Mouse (Mus musculus) liver (tissue): ENCODE results near the gene Agfg1.

ENCODE experiments used
- DNase-seq: peaks from one replicate; pipeline ENCODE4 v3.0.0-alpha.2; 2020; ENCODE audit warnings: mixed read lengths

The Agfg1 gene

DNA sequence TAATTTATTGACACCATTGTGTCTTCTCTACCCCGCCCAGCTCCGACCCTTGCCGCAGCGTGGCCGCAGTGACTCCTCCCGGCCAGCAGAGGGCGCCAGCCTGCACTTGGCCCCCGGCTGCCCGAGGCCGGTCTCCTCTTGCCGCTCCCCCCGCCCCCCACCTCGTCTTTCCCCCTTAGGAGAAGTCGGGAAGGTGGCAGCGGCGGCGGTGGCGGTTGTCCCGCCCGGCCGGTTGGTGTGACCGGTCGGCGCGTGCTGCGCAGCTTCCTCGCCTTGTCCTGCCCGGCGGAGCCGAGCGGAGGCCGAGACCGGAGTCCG is at the start of gene Agfg1:
TSS of gene Agfg1 (plus strand) at position 188 of the 318 bp plus-strand sequence.
- peak; percentile 95 for DNase-seq

DNA sequence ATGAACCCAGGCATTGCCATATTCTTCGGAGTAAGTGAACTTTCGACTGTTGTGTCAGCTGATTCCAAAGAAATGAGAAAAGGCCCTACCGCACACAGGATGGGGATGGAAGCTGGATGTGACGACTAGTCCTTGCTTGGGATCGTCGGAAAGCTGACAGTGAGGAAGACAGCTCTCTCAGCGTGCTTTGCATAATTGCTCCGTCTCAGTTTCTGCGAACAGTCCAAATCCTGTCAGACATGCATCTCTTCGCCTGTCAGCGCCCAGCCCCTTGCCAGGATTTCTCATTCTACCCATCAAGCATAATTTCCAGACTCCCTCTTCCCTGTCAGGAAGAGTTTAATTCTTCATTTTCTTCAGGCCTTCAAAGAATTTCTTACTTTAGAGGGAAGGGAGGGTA is 48.2 kb upstream of the Agfg1 start:
- DNase-seq: no peak

DNA sequence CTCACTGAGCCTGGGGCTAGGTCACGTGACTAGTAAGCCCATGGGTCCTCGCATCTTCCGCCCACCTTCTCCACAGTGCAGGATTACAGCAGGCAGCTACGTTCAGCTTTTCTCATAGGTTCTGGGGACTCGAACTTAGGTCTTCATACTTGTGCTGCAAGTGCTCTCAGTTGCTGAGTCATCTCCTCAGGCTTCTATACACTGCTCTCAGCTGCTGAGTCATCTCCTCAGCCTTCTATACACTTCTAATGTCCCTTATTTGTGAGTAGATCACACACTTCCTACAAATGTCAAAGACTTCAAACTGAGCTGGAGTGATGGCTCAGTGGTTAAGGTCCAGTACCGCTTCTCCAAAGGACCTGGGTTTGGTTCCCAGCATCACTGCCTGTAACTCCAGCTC is 47.0 kb upstream of the Agfg1 start:
- DNase-seq: no peak

DNA sequence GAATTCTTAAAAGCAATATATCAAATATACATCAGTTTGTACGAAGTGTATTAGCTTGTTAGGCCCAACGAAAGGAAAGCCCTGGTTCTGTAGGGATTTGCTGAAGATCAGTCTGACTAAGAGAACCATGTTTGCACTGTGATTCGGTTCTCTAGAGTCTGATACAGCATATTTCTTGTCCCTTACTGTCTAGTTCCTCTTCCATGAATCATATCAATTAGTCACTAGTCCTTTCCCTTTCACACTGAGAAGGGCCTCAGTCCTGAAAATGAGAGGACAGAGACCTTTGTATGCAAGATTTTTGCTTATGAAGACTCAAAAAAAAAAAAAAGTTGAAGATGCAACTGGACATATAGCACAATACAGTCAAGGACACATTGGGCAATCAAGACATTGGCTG is 46.2 kb upstream of the Agfg1 start:
- DNase-seq: no peak

DNA sequence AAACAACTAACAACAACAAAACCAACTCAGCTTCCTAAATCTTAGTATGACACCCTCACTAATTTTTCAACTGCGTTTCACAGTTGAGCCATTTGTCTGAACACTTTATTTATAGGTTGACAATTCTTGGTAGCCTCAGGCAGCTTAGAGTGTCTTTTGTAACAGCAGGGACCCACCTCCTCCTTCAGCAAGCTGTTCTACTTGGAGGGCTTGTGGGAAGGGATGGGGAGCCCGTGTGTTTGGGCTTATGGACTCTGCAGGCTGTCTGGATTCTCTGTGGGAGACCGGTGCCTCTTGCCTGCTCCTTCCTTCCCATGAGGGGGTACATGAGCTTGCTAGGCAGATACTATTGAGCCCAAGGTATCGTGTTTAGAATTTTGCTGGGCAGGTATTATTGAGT is 45.3 kb upstream of the Agfg1 start:
- no peak for DNase-seq

DNA sequence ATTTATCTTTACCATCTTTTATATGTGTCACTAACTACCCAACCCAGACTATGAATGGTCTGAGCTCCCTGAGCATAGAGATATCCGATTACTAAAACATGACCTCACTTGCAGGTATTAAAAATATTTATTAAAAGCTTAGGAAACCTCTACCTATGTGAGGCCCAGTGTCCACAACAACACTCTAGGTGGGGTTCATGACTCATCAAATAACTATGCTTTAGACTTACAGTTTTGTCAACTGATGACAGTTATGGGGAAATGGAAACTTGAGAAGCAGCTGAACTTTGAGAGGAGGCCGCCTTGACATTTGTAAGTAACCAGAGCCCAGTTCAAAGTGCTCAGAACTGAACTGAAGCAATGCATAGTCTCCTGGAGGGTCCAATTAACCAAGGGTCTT is 44.1 kb upstream of the Agfg1 start:
- no peak for DNase-seq

DNA sequence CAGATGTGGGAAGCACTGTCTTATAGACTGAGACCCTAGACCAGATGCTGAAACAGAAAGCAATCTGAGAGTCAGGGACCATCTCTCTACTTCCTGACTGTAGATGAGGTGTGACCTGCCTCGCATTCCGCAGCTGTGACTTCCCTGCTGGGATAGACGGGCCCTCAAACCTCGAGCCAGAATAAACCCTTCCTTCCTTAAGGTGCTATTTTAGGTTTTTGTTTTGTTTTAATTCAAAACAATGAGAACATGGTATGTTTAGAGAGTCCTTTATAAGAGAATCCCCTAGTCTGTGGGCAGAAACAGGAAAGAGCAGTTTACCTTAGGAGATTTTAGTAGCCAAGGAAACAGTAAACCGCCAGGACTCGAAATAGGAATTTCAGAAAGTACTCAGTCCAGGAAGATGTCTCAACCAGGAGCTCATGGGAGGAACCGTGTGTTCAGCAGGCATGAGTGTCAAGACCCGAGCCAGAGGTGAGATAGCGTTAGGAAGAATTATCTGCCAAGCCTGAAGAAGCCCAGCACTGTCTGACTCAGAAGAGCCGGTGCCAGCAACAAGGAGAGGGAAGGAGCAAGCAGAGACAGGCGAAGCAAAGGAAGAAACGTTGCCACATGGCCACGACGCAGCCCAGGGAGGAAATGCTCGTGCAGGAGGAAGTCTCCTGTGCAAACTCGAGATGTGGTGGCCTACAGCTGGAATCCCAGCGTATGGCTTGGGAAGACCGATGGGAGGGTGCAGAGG is 43.4 kb upstream of the Agfg1 start:
- peak; percentile 24 for DNase-seq

DNA sequence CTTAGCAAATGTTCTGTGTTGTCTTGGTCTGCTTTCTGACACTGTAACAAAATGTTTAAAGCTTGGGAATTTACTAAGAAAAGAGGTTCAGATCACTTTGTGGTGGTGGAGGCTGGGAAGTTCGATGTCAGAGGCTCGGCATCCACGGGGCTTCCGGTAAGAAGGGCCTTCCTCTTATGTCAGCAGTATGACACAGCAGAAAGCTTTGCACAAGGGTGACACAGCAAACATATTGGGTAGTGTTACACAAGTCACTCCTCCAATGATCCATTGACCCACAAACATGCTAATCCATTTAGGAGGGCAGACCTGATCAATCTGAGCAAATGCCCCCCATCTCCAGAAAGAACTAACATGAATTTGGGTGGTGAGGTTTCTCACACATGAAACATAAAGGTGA is 42.2 kb upstream of the Agfg1 start:
- DNase-seq: peak; percentile 50

DNA sequence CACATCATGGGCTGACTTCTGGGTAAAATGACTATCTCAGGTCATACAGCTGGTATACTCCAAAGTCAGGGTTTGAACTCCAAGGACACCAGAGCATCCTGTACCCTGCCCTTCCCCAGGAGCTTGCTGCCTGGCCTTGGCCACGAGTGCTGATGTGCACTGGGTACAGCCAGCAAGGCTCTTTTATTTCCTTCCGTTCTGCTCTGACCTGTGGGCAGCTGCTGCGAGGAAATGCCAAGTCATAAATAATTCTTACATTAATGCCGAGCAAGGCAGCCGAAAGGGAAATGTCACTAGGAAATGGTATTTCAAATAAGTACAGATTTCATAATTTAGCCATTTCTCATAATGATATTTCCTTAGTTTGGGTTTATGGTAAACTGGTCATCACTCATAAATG is 41.0 kb upstream of the Agfg1 start:
- no peak for DNase-seq

DNA sequence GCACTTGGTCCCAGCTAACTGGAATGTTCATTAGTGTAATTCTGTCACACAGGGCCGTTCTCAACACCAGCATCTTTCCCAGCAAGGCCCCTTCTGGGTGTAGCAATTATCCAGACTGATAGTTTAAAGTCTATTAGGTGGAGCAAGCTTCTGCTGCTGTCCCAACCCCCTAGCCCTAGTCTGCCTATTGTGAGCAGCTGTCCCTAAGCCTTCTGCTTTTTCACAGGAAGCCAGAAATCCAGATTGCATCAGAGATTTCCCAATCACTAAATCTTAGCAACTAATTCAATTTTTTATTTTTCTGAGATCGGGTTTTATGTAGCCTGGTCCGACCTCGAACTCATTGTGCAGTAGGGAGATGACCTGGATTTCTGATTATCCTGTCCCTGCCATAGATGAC is 40.4 kb upstream of the Agfg1 start:
- no peak for DNase-seq

DNA sequence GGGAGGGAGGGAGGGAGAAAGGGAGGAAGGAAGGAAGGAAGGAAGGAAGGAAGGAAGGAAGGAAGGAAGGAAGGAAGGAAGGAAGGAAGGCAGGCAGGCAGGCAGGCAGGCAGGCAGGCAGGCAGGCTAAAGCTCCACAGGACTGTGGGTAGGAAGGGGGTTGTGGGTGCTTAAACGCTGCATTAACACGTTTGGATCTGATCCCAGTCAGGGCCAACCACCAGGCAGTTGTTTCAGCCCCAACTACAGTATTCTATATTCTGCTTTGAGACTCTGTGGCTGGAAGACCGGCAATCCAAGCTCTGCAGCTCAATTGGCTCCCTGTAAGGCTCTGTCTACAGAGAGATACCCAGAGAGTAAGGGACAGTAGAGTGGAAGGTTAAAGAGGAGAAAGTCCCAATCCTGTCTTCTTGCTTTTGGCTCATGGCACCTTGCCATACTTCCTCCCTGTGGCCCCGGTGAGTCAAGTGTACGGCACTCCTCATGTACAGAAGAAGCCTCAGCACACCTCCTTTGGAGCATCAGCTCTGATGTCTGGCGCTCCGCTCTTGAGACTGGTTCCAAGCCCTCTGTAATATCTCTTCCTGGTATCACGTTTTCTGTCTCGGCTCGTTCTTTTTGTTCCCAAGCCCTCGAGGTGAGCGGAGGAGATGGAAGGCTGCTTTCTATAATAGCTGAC is 38.0 kb upstream of the Agfg1 start:
- no peak for DNase-seq

DNA sequence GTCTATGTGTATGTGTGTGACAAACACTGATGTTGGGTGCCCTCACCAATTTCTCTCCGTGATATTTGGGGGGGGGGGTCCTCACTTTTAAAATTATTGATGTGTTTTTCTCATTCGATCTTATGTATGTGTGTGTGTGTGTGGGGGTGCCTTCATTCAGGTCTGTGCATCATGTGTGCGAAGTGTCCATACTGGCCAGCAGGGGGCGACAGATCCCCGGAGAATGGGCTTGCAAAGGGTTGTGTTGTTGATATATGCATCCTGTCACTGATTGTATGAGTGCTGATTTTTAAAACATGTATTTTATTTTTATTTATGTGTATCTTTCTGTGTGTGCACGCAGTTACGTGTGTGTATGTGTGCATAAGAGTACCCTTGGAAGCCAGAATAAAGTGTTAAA is 35.7 kb upstream of the Agfg1 start:
- peak; percentile 82 for DNase-seq

DNA sequence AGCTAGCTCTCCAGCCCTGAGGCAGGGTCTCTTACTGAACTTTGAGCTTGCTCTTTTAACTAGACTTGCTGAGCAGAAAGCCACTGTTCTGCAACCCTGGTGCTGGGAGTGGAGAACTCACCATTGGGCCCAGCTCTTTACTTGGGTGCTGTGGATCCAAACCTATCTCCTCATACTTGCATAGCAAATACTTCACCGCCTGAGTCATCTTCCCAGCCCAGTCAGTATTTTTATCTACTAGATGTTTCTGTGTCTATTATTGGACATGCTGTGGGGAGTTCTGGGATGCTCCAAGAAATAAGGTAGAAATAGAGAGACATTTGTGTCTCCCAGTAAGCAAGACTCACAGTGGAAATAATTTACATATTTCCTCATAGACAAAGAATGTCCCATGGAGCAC is 35.2 kb upstream of the Agfg1 start:
- DNase-seq: no peak

DNA sequence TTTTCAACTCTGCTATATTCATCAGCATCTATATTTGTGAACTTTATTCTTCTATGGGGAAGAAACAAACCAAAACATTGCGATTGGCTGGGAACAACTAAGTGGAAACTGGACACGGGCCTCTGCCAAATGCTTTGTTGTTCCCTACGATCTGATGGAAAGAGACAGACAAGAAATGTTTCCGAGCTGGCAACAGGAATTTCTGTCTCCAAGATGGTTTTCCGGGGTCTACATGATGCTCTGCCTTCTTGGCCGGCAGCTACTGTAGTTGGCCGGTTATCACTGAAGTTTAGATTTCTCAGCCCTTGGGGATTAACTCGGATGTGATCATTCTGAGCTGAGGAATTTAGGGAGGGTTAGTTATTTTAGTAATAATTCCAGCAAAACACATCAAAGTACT is 32.9 kb upstream of the Agfg1 start:
- DNase-seq: no peak

DNA sequence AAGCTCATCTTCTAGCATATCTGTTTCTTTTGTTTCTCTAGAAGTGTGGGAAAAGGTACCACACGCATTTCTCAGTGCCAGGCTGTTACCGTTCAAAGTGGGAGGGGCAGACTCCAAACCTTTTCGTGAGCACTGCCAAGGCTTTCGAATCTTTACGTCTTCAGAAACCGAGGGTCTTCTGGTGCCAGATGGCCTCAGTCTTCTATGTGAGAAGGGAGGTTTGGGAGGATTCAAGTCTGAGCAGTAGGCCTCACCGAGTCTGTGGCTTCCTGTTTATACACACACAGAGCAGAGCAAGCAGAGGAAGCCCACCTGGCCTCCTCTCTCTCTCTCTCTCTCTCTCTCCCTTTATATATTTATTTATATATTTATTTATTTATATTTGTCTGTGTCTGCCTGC is 32.1 kb upstream of the Agfg1 start:
- no peak for DNase-seq

DNA sequence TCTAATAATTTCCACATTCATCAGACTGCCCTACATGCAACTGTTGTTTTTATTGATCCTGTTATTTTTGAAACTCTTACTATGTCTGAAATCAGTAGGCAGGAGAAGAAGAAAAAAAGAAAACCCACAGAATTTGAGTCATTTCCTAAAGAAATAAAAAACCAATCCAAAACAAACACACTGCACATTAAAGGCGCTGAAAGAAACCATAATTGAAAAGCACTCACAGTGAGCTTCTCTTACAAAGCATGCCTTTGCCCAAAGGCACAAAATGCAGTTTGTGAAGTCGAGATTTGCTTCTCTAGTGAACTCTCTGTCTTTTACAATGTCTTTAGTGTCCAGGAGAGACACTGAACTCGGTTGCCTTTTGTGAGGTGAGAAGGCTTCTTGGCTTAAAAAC is 30.7 kb upstream of the Agfg1 start:
- DNase-seq: no peak

DNA sequence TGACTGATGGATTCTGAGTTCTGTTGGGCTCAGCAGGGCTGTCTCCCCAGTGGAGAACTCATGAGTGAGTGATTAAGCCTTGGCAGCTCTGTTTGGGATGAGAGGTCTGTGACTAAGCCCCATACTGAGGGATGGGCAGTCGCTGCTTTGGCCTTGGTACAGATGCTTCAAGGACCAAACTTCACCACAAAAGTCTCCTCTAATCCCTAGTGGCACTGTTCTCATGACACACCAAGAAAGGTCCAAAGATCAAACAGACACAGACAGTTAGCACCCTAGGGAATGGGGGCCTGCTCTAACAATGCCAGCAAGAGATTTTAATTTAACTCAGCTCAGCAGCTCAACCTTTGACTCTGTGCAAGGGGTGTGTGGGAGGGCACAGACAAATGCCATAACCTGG is 27.5 kb upstream of the Agfg1 start:
- no peak for DNase-seq

DNA sequence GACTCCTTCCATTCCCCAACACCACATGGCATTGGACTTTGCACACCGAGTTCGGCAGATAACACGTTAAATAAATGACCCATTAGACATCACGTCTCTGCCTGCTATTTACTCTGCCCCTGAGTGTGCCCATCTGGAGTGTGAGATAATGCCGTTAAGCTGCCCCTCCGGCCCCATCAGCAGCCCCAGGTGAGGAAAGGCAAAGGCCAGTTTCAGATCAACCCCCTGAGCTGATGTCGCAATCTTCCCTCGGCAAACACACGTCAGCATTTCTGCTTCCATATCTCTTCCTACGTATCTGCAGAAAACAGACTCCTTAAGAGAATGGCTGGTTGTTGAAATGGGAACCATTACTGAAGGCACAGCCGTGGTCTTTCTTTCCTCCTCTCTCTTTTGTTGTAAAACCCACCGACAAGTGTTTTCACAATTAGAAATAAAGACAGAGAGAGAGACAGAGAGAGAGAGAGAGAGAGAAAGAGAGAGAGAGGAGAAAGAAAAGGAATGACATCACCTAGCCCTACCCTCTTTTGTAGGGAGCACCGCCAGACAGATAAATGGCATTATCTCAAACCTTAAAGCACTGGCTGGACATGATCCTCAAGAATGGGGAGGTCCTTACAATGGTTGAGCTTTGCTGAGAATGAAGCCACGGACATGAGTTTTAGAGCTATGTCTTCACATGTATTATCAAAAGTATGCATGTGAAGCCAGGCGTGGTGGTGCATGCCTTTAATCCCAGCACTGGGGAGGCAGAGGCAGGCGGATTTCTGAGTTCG is 23.2 kb upstream of the Agfg1 start:
- peak; percentile 92 for DNase-seq

DNA sequence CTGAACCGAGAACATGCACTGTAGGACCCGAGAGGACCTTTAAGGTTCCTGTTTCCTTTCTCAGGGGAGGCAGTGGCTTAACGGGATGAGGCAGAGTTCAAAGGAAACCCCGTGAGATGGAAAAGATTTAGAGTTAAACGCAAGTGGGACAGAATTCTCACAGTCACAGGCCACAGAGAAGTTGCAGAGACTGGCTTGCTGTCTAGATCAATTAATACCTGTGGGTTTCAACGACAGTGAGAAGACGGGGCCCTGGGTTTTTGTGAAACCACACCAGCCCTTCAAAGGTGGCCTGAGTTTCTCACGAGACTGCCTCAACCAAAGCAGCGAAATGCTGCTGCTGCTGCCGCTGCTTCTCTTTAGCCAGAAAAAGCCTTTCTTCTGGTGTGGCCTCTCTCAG is 19.9 kb upstream of the Agfg1 start:
- no peak for DNase-seq

DNA sequence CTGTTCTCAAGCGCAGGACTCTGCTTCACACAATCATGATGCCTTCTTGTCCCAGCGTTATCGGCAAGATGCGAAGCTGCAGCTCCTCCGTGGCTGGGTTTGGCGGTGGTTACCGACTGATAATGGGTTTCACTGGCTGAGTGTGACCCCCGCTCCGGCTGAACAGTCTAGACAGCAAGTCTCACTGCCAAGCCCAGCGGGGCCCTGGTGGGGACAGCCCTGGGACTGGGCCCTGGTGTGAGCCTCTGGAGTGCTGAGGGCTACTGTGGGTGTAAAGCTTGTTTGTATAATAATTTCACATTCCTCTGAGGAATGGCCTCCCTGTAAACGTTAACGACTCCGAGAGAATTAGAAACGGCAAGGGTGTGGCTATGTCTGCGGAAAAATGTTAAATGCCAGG is 19.1 kb upstream of the Agfg1 start:
- DNase-seq: peak; percentile 94

DNA sequence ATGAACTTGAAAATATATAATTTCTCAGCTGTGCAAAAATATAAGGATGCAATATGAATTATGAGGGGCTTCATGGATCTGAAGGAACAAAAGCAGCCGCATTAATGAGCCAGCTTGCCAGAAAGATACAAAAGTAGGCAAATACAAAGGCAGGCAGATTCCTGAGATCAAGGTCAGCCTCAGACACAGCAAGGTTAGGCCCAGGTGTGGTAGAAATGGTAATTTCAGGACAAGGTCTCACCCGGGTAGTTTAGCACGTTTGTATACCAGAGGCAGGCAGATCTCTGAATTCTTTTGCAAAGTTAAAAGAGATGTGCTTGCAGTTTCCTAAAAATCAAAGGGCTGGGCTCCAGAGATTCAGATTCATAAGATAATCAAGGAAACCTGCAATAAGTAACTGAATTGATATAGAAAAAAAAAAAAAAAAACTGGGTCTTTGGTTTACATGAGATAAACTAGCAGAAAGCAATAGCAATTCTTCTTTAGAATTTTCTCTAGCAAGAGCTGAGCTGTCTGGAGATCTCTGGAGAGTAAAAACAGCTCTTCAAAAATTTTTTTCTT is 18.6 kb upstream of the Agfg1 start:
- no peak for DNase-seq

DNA sequence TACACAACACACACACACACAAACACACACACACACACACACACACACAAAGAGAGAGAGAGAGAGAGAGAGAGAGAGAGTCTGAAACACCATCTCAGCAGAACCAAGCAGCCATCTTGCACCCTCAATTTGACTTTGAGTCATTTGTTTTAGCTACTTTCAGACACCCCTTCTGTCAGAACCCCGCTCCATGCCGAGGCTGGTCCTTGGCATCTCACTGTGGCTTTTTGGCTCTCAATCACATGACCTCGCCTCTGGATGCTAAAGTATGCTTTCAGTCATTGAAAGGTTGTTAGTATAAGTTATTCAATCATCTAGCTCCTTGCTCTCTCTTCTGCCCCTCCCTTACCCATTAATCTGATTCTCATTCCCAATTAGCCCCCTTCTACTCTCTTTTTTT is 17.4 kb upstream of the Agfg1 start:
- DNase-seq: no peak

DNA sequence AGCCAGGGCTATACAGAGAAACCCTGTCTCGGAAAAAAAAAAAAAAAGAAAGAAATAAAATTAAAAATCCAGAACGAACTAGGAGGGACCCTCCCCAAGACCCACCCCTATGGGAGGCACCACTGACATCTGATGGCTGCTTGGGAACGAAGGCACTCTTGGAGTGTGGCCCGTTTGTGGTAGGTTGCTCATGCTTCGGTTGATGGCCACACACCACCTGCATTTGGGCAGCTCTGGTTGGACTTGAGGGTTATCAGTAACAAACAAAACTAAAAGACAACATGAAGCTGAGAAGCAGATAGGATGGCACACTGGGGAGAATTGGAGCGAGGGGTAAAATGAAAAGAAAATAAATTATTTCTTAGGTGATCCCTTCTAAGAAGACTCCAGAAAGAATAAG is 15.1 kb upstream of the Agfg1 start:
- DNase-seq: peak; percentile 76

DNA sequence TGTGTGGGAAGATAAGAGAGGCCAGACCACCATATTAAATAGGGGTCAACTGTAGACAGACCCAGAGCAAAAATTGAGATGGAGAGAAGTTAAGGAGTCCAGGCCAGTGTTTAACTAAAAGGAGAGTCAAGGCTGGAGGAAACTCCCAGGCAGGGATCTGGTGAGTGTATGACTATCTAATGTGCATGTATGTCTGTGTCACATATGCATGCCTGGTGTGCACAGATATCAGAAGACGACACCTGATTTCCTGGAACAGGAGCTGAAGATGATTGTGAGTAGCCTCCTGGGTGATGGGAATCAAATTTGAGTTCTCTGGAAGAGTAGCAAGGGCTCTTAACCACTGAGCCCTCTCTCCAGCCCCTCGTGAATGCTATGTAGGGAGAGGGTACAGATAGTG is 14.0 kb upstream of the Agfg1 start:
- peak; percentile 80 for DNase-seq
